Mouse (Mus musculus) bone marrow macrophage, adult 2 months (primary cell): ENCODE measurements at regions not wholly inside any gene's neighbourhood (a gene's known extent, or its start where the extent isn't known, plus 50 kb on each side); places are given as distances from the start of the nearest gene placed in this dataset.

Experiments
- H3K27ac ChIP-seq: 2 replicates; pipeline ENCODE4 v1.5.1; 2012; ENCODE audit warnings: low read depth, low read length; ENCODE audit not compliant: insufficient read depth
- H3K4me1 ChIP-seq: 2 replicates; pipeline ENCODE4 v1.6.1; 2012; ENCODE audit warnings: low read length; ENCODE audit not compliant: control insufficient read depth, insufficient read depth
- H3K4me3 ChIP-seq: 2 replicates; pipeline ENCODE4 v1.5.1; 2012; ENCODE audit warnings: mild to moderate bottlenecking, low read length, moderate library complexity; ENCODE audit not compliant: insufficient read depth
- CTCF ChIP-seq: IDR thresholded peaks from 2 replicates; pipeline ENCODE4 v1.5.1; 2012; ENCODE audit warnings: low read depth, mild to moderate bottlenecking, low read length, moderate library complexity
- POLR2A ChIP-seq: IDR thresholded peaks from 2 replicates; pipeline ENCODE4 v1.6.1; 2012; ENCODE audit warnings: mild to moderate bottlenecking, low read depth, low read length, borderline replicate concordance

- Histone ChIP-seq H3K4me3 (no peak overlapping the region), H3K4me1 (no peaks in the 10 kb centered on the region), H3K27ac (no peak overlapping the region)
- TF ChIP-seq CTCF (no peak), POLR2A (no peak)
Observed at GRCm38 (mm10) chr13:97492958-97493735, 252.2 kb downstream of the Enc1 start.

GRCm38 (mm10) chr13:97491865-97492847 is 251.3 kb downstream of the Enc1 start:
- TF ChIP-seq POLR2A (no peak), CTCF (no peak)
- H3K4me1 ChIP-seq: peaks cover 2% of the 10 kb centered on the region
- no peak overlapping the region for H3K27ac ChIP-seq
- H3K4me3 ChIP-seq: no peak overlapping the region

GRCm38 (mm10) chr13:97490131-97490530 is 249.2 kb downstream of the Enc1 start:
- Histone ChIP-seq H3K27ac (no peak overlapping the region), H3K4me1 (peaks cover 16% of the 10 kb centered on the region), H3K4me3 (no peak overlapping the region)
- TF ChIP-seq POLR2A: no peak
- TF ChIP-seq CTCF: no peak

- Histone ChIP-seq H3K4me1 (peaks cover 16% of the 10 kb centered on the region), H3K27ac (no peak overlapping the region), H3K4me3 (no peak overlapping the region)
- TF ChIP-seq POLR2A (no peak), CTCF (no peak)
Observed at GRCm38 (mm10) chr13:97489721-97490120, 248.8 kb downstream of the Enc1 start.

GRCm38 (mm10) chr13:97489029-97489428 is 248.1 kb downstream of the Enc1 start:
- Histone ChIP-seq H3K4me3 (no peak overlapping the region), H3K4me1 (peaks cover 16% of the 10 kb centered on the region), H3K27ac (no peak overlapping the region)
- TF ChIP-seq CTCF: no peak
- TF ChIP-seq POLR2A: no peak

- no peak overlapping the region for H3K4me3 ChIP-seq
- H3K27ac ChIP-seq: no peak overlapping the region
- H3K4me1 ChIP-seq: peaks cover 16% of the 10 kb centered on the region
- TF ChIP-seq POLR2A (no peak), CTCF (no peak)
Observed at GRCm38 (mm10) chr13:97488518-97488917, 247.6 kb downstream of the Enc1 start.

GRCm38 (mm10) chr13:97487746-97488473 is 247.0 kb downstream of the Enc1 start:
- no peak overlapping the region for H3K4me3 ChIP-seq

GRCm38 (mm10) chr13:97486490-97486889 is 245.6 kb downstream of the Enc1 start:
- peaks cover 16% of the 10 kb centered on the region for H3K4me1 ChIP-seq
- TF ChIP-seq POLR2A (no peak), CTCF (no peak)
- H3K27ac ChIP-seq: no peak overlapping the region
- no peak overlapping the region for H3K4me3 ChIP-seq

More at GRCm38 (mm10) chr13:97487746-97488473, 247.0 kb downstream of the Enc1 start:
- H3K27ac ChIP-seq: no peak overlapping the region
- H3K4me1 ChIP-seq: peaks cover 16% of the 10 kb centered on the region
- no peak for TF ChIP-seq POLR2A
- TF ChIP-seq CTCF: no peak

- no peak for TF ChIP-seq CTCF
- TF ChIP-seq POLR2A: no peak
- H3K4me1 ChIP-seq: peaks cover 16% of the 10 kb centered on the region
- H3K4me3 ChIP-seq: no peak overlapping the region
- no peak overlapping the region for H3K27ac ChIP-seq
Observed at GRCm38 (mm10) chr13:97485886-97486285, 245.0 kb downstream of the Enc1 start.
